Mouse (Mus musculus): ENCODE measurements at regions not wholly inside any gene's neighbourhood (a gene's known extent, or its start where the extent isn't known, plus 50 kb on each side); places are given as distances from the start of the nearest gene placed in this dataset.

DNA sequence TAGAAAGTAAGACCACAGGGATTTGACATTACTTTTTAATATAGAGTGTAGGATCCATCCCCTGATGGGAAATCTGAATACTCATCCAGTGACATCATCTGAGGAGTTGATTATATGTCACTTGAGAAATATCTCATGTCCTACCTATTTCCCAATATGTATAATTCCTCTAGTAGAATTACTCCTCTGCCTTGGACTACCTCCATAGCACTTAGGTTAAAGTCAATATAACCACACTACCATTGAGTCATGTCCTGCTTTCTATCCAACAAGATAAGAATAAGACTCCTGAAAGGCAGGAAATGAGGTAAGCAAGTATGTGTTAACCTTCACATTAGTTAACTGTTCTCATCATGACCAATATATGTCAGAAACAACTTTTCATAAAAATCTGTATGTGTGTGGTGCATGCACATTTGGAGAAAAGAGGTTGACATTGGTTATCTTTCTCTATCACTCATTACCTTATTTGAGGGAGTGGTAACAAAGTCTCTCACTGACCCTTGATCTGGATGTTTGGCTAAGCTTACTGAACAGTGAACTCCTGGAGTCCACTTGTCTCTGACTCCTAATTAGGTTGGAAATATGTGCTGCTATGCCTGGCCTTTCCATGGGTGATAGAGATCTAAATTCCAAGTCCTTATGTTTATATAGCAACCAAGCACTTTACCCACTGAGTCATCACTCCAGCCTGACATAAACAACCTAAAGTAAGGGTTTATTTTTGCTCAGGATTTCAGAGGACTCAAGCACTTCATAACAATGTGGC, 292.0 kb upstream of the Pitrm1 start:
- no peak for DNase-seq (ENCODE audit: low spot score)

DNA sequence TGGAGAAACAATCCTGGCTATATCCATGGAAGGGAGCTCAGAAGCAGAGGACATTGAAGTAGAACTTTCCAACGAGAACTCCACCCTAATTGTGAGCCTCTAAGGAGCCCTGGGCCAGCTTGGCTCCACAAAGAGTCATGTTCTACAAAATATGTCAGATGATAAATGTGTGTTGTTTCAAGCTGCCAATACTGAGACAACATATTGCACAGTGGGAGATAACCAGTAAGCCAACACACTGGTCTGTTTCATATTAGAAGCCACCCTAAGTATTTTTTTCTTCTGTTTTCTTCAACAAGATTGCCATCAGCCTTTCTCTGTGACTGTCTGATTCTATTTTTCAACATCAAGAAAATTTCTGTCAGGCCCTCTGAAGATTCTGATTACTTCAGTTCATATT, 289.5 kb upstream of the Pitrm1 start:
- DNase-seq (ENCODE audit: low spot score): no peak

DNA sequence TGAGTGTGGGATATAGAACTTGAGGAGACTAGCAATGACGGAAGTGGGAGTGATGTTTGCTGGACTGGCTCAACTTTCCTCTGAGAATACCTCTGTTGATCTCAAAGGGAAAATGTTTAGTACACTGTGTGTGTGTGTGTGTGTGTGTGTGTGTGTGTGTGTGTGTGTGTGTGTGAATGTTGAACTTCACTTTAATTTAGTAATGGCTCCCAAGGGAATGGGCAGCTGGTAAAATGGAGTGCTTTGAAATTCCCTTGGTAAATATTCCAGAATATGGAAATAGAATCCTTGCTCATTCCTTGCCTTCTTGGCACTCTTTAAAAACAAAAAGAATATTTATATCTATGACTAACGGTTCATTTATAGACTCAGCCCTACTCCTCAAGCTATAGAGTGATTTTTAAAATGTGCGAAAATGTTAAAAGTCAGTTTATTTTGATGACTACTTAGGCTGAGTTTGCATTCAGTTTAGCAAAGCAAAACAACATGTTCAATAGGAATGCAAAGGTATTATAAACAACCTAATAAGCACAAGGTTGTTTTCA, 287.6 kb upstream of the Pitrm1 start:
- DNase-seq (ENCODE audit: low spot score): no peak

DNA sequence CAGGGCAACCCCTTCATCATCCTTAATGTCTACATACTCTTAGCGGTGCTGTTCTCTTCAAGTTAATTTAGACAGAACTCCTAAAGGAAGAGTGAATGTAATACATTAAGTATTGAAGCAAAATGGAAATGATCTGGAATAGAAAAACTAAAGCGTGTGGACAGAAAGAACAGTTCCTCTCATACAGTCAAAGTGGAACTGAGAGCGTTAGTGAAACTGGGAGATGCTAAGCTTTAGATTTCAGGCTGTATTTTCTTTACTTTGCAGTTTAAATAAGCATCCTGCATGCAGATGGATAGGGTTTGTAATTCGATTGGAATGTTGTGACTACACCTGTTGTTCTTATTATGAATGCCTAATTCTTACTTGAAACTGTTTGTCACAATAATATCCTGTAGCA, 286.5 kb upstream of the Pitrm1 start:
- DNase-seq (ENCODE audit: low spot score): no peak

DNA sequence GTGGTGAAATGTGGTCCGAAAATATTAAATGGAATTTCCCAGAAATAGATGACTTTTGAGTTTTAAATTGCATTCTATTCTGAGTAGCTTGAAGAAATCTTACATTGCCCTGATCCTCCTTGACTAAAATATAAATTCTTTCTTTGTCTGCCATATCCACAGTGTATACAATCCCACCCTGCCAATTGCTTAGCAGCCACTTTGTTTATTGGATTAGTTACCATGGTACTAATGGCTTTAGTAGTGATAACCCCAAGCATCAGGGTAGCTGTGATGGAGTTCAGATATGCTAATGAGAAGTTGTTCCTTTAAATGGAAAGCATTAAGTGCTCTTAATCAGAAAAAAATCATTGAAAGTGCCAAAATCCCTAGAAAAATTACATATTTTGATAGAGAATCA, 277.4 kb upstream of the Pitrm1 start:
- no peak for DNase-seq (ENCODE audit: low spot score)

DNA sequence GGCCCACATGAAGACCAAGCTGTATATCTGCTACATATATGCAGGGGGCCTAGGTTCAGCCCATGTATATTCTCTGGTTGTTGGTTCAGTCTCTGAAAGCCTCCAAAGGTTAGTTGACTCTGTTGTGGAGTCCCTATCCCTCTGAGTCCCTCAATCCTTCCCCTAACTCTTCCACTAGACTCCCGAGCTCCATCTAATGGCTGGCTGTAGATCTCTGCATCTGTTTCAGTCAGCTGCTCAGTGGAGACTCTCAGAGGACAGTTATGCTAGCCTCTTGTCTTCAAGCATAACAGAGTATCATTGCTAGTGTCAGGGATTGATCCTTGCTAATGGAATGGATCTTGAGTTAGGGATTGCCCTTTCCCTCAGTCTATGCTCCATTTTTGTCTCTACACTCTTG, 275.0 kb upstream of the Pitrm1 start:
- no peak for DNase-seq (ENCODE audit: low spot score)

DNA sequence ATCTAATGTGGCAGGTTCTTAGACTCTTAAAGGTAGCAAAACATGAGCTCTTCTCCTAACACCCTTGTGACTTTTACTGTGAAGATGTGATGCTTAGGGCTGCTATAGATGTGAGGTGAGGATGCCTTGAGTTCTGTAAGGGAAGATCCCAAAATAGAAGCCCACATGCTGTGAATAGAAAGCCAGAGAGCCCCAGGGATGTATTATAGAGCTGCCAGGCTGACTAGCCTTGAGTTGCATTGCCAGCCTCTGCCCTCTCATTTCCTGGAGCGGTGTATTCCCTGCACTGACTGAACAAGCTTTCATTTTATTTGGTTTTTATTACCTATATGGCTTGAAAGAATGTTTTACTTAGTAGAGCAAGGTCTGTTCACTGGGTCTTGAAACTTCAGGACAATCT, 267.9 kb upstream of the Pitrm1 start:
- DNase-seq (ENCODE audit: low spot score): no peak

DNA sequence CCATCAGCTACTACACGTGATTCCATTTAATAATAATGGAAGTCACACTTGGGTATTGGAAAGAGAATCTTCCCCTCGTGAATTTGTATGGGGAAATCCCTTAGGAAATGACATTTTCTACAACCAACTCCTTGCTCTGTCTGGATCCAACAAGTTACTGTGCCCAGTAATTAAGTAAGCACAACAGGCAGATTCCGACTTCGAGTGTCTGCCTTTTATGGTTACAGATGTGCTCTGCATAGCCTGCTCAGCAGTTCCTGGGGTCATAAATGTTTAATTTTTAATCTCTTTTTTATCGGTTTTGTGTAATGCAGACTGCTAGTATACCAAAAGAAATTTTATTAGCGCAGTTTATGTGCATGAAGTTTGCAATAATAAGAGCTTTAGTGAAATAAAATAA, 259.8 kb upstream of the Pitrm1 start:
- DNase-seq (ENCODE audit: low spot score): no peak

DNA sequence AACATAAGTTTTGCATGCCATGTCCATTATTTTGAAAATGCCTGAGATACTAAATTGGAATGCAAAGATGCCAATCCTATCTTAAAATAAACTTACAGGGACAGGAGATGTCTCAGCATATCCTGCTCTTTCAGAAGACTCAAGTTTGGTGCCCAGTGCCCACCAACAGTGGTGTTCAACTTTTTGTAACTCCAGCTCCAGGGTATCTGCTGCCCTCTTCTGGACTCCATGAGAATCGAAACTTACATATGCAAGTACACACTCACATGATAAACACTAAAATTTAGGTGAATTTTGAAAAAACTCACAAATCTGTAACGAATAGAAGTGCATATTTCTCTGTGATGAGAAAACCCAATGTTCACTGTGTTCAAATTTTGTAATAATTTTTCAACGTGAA, 255.9 kb upstream of the Pitrm1 start:
- no peak for DNase-seq (ENCODE audit: low spot score)

DNA sequence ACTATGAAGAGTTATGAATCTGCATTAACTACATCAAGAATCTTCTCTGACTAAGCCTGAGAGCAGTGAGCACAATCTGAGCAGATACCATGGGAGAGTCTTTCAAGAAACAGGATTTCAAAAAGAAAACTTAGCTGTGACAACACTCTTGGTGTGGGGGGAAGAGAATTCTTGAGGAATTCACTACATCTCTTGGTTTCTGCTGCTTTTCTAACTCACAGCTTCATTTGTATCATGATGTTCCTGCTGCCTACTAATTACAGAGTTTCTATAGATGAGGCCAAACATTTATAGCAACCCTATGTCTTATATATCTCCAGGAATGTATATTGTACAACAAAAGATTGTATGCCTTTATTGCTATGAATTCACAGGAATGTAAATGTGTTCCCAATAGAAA, 242.2 kb upstream of the Pitrm1 start:
- DNase-seq (ENCODE audit: low spot score): no peak

DNA sequence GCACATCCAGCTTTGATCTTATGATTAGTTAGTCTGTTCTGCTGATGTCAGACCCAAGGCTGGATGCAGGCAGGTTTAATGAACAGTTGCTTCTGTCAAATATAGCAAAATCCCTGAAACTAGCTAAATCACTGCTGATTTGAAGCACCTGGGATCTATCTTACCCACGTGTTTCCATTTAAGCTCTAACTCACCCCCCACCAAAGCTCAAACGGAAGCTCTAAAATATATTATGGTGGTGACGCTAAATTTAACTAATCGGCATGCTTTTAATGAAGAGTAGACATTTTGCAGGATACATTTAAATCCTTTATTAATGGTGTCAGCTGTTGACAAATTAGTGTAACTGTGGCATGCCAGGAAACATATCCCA, 241.3 kb upstream of the Pitrm1 start:
- DNase-seq (ENCODE audit: low spot score): no peak

DNA sequence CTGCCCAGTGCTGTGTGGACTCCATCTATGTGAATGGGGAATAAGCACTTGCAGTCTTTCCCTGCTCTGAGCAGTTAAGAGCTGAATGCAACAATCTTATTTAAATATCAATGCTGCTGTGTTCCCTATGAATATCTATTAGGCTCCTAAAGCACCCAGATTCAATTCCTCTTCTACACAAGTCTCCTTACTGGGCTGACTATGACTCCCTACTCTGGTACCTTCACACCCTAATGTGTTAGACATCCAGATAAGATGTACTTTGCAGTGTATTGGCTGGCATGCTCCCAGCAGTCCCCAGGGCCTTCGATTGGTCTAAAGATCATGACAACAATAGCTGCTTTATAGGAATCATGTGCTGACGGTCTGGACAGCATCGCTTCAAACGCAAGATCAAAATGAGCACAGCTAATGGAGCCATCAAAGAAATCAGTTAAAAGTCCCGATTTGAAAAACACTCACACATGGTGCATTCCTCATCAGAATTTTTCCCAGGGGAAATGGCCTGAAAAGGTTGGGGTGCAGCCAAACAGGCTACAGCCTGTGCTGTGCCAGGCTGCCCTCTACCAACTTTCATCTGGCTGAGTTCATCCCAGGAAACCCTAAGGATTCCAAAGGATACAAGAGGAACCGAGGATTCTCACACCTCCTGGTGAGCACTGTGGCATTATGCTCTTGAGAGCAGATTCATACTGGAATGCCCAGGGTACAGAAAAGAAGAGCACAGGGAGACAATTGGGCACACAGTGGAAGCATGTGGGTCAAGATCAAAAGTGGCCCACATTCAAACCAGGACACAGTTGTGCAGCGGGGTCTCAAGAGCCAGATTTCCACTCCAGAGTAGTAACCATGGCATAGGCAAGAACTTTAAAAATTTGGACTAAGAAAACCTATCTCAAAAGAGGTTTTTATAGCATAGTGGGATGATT, 240.7 kb upstream of the Pitrm1 start:
- no peak for DNase-seq (ENCODE audit: low spot score)

DNA sequence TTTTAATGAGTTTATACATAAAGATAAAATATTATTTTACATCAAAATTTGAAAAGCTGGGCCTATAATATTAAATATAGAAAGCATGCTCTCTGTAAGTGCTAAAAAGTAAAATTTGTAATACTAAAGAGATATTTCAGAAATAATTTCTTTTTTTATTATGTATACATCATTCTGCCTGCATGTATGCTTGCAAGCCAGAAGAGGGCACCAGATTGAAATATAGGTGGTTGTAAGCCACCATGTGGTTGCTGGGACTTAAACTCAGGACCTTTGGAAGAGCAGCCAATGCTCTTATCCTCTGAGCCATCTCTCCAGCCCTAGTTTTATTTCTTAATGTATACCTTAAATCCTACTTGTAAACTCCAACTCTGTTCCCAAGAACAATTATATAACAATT, 231.7 kb upstream of the Pitrm1 start:
- DNase-seq (ENCODE audit: low spot score): no peak

DNA sequence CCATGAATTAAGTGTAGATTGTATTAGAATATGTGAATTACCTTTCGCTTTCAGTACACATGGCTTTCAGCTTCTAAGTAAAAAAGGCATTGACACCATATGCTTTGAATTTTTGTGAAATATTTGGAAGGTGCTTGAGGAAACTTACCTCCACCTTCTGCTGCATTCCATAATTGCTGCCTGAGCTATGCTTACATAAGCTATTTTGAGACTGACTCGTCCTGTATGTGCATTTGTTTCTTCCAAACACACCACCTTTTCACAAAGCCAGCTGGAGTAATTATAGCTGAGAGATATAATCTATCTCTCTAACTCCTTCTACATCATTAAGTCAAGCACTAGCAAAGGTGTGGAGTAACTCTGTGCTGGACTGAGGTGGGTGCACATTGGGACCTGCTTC, 224.0 kb upstream of the Pitrm1 start:
- no peak for DNase-seq (ENCODE audit: low spot score)

DNA sequence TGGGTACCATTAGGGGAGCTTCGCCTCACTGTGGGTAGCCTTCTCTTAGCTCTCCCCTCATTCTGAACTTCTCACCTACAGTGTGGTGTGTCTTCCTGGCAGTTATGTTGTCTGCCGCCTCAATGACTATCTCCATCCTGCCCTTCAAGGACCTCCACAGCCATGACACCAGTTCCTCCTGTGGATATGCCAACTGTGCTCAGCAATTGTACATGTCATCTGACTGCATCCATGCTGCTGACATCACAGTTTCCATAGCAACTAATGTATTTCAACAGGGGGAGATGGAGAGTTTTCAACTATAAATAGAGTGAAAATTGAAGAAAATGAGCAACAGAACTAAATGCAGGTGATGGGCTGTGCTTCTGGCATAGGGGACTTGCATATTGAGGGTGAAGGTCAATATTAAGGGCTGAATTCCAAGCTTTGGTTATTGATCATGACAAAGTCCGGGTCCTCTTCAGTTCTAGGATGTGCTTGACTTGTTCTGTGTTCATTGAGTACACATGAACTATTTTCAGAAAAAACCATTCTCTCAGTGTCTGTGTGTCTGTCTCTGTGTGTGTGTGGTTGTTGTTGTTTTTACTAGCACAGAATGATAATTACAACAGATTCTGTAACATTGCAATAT, 217.5 kb upstream of the Pitrm1 start:
- DNase-seq (ENCODE audit: low spot score): no peak

DNA sequence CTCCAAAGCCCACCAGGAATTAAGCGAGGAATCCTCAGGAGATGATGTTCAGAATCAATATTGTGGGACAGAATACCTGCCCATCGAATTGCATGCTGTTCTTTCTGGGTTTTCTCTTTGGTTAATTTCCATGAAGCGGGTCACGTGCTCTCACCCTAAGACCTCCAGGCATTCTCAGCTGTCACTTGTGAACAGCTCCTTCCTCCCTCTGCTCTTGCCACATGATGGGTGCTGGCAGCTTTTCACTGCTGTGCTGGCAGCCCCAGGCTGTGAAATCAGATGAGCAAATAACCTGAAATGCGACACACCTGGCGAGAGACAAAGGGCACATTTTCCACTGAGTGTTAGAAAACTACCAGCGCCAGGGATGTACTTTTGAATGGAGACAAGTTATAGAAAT, 207.8 kb upstream of the Pitrm1 start:
- DNase-seq (ENCODE audit: low spot score): no peak

DNA sequence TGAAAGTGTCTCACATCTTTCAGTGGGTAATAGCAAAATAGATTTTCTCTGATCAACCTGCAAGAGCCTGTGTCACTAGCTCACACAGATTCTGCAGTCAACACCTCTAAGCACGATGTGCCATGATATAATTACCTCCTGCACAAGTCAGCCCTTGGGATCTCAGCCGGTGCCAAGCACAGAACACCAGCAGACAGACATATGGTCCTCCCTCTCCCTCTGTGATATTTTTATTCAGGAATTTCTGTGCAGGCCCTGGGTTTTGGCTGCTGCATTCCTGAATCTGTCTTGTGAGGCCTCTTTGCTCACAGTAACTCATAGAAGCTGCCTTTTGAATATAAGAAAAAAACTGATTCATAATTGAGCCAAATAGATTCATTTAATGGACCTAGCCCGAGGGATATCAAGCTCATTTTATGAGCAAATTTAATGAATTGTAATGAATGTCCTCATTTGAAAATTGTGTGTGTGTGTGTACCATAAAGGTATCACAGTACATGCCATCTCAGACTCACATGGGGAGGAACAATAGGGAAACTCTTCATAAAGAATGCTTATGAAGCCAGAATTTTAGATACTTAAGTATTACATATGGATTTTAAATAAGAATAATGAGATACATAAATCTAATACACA, 206.7 kb upstream of the Pitrm1 start:
- peak; percentile 41 for DNase-seq (ENCODE audit: low spot score)

DNA sequence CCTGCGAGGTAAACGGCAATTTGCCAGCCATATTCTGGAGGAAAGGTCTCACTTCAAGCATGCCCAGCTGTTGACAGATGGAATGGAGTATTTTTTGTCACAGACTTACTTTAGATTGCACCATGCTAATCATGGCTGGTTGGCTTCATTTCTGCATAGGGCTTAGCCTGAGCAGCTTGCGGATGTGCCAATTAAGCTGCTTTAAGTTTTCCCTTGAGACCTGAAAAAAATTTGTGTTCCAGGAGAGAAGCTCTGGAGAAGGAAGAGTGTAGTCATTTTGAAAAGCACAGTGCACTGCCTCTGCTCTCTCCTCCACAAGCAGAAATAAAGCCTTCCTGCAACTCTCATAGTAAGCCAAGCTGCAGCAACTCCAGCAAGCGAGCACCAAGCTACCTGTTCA, 182.8 kb upstream of the Pitrm1 start:
- DNase-seq (ENCODE audit: low spot score): no peak

DNA sequence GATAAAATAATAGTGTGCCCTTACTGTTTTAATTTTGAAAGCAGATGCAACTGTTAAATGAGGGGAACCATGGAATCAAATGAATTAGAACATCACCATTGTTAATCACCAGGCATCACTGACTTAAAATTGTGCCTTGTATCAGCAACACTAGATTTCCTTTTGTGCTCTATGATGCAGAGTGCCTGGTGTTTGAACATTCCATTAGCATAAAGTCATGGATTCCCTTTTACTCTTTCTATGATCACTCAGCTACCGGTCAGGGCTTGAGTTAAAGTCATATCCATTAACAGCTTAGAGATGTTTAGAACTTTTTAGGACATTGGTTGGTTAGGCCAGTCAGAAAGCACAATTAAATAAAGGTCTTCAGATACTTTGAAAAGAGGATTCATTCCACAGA, 180.3 kb upstream of the Pitrm1 start:
- DNase-seq (ENCODE audit: low spot score): no peak

DNA sequence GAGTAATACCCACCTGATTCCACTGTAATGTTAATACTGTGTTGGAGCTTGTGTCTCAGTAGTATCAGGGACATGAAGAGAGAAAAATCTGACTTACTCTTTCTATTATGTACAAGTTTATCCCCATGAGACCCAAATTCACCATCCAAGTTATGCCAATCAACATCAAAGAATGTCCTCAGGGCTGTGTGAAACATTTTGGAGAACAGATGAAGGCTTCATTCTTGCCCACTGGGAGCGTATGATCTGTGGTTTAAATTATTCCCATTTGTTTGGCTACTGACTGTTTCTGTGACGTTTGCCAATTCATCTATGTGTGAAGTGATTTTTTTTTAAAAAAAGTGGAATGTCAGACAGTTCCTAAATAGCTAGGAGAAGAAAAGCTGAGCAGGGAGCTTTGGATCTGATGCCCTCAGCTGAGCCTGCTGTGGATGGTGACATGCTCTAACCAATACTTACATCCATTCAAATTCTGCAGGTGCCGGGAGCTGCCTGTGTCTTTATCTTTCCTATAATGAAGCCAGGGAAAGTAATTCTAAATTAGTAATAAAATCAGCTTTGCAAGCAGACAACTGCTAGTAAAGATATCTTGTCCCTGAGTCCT, 173.3 kb upstream of the Pitrm1 start:
- DNase-seq (ENCODE audit: low spot score): no peak

DNA sequence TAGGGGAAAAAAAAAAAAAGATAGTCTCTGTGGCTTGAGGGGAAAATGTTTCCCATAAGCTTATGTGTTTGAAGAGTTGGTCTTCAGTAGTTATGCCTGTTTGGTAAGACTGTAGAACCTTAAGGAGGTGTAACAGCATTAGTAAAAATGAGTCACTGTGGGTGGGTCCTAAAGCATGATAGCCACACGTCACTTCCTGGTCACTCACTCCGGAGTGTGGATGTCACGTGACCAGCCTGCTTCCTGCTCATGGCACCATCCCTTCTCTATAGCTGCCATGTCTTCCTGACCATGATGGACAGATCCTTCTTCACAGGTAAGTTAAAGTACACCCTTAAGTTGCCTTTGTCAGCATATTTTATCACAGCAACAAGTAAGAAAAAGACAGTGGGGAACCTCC, 170.0 kb upstream of the Pitrm1 start:
- DNase-seq (ENCODE audit: low spot score): no peak
